Comparison of ENCODE assay signal across 9 mouse cellular contexts in genomic region chr17:56819694-56820111, GRCm38 (mm10). TPM values are rescaled to one million over a fixed set of nuclear protein-coding genes. Genes with fewer than 3 reads are reported as not detected.
DNase-seq lines count a peak whose midpoint lies in the region; ATAC-seq and TF ChIP-seq lines count a peak whose summit lies in the region.
"Had no signal": no experiment of that assay in that cellular context is flagged by ENCODE, and none has a peak within 500 bp of the region (broad histone marks: within the 10 kb centered on the region; RNA-seq: fewer than 3 reads in every experiment).

No protein-coding gene starts in this region.

- H3K4me3 ChIP-seq in heart, embryonic 16.5 days (ENCODE audit: low read length): no peak overlapping the region
- H3K4me3 ChIP-seq in hindbrain, postnatal 0 days (ENCODE audit: low read length): no peak overlapping the region
- H3K4me3 ChIP-seq in midbrain, embryonic 15.5 days: no peak overlapping the region

- peaks cover 17% of the 10 kb centered on the region for H3K4me1 ChIP-seq in heart, embryonic 16.5 days (ENCODE audit: control insufficient read depth, insufficient read depth, low read length)
- 0 out of 2 replicates have a peak, but pooled peaks cover 6% of the 10 kb centered on the region for H3K4me1 ChIP-seq in hindbrain, postnatal 0 days (ENCODE audit: insufficient read depth, low read length)
- H3K4me1 ChIP-seq in midbrain, embryonic 15.5 days: peaks cover 12% of the 10 kb centered on the region

- H3K9me3 ChIP-seq in heart, embryonic 16.5 days (replicated peaks; ENCODE audit: control insufficient read depth, low read length): no peaks in the 10 kb centered on the region
- no peaks in the 10 kb centered on the region for H3K9me3 ChIP-seq in hindbrain, postnatal 0 days (ENCODE audit: low read length)
- no peaks in the 10 kb centered on the region for H3K9me3 ChIP-seq in midbrain, embryonic 15.5 days

- 59% methylated on average over 8 of the region's 8 CpGs for WGBS in heart, embryonic 16.5 days
- whole genome bisulfite sequencing in hindbrain, postnatal 0 days: 44% methylated on average over 8 of the region's 8 CpGs
- WGBS in midbrain, embryonic 15.5 days: 73% methylated on average over 8 of the region's 8 CpGs

- no peak overlapping the region for H3K4me2 ChIP-seq in heart, embryonic 16.5 days (ENCODE audit: low read depth, low read length)
- no peak overlapping the region for H3K4me2 ChIP-seq in hindbrain, postnatal 0 days (ENCODE audit: low read depth, low read length)
- H3K4me2 ChIP-seq in midbrain, embryonic 15.5 days: no peak overlapping the region

- no peaks in the 10 kb centered on the region for H3K27me3 ChIP-seq in heart, embryonic 16.5 days (ENCODE audit: control insufficient read depth, insufficient read depth, low read length)
- no peaks in the 10 kb centered on the region for H3K27me3 ChIP-seq in hindbrain, postnatal 0 days (ENCODE audit: insufficient read depth, low read length)
- H3K27me3 ChIP-seq in midbrain, embryonic 15.5 days (replicated peaks): no peaks in the 10 kb centered on the region

- intact Hi-C loops in heart, postnatal 36 days (cut with DNase I): no loop called here

- DNase-seq in heart, postnatal 36 days: no peak
- DNase-seq in T-cell, adult 2 months (ENCODE audit: low spot score): peak; percentile 79
- peak; percentile 45 for DNase-seq in hindbrain, postnatal 0 days (ENCODE audit: low spot score)
- peak; percentile 70 for DNase-seq in urinary bladder, adult 2 months (ENCODE audit: low spot score)
- DNase-seq in gastrocnemius, postnatal 10 days: no peak
- no peak for DNase-seq in cerebellum, adult 8-10 months

- ATAC-seq in heart, embryonic 16.5 days (replicated peaks; ENCODE audit: extremely low read depth, insufficient read depth, low FRiP score): peak; percentile 62
- peak; percentile 72 for ATAC-seq in hindbrain, postnatal 0 days
- no peak for ATAC-seq in midbrain, embryonic 15.5 days (replicated peaks)

- H3K36me3 ChIP-seq in heart, embryonic 16.5 days (ENCODE audit: control insufficient read depth, insufficient read depth): no peaks in the 10 kb centered on the region
- H3K36me3 ChIP-seq in hindbrain, postnatal 0 days (ENCODE audit: insufficient read depth, low read length): no peaks in the 10 kb centered on the region
- no peaks in the 10 kb centered on the region for H3K36me3 ChIP-seq in midbrain, embryonic 15.5 days (replicated peaks)

- TF ChIP-seq CTCF in hindbrain, postnatal 0 days (IDR thresholded peaks at IDR 0.05; ENCODE audit: low read depth): no peak

- H3K9ac ChIP-seq in heart, embryonic 16.5 days (ENCODE audit: low read length): no peak overlapping the region
- no peak overlapping the region for H3K9ac ChIP-seq in hindbrain, postnatal 0 days (replicated peaks; ENCODE audit: low read length)
- no peak overlapping the region for H3K9ac ChIP-seq in midbrain, embryonic 15.5 days

- peak overlapping the region; percentile 43; the same call in 1 of the 2 replicates for H3K27ac ChIP-seq in heart, embryonic 16.5 days (ENCODE audit: low read length)
- peak overlapping the region; percentile 20; the same call in 1 of the 2 replicates for H3K27ac ChIP-seq in hindbrain, postnatal 0 days
- H3K27ac ChIP-seq in midbrain, embryonic 15.5 days: peak overlapping the region; percentile 4; the same call in 1 of the 2 replicates

RNA-seq across cellular contexts. Expression of gene Rfx2, which starts 11.1 kb away (rescaled TPM):
- polyA plus RNA-seq in heart, embryonic 16.5 days (2015; fragmentation: Nextera tagmentation; extraction: Ambion mirVana): 6.2 and 6.8 TPM in 2 replicates
- total RNA-seq in heart, postnatal 36 days (2021): 1 to 10 TPM; 2.9 to 5.5 TPM
- total RNA-seq in hindbrain, postnatal 0 days (2014; rRNA removed): 4.9 and 9.8 TPM in 2 replicates
- 3.7 and 4.4 TPM in 2 replicates for polyA plus RNA-seq in hindbrain, postnatal 0 days (2015; fragmentation: Nextera tagmentation; extraction: Ambion mirVana)
- 5.4 and 6.0 TPM in 2 replicates for polyA plus RNA-seq in midbrain, embryonic 15.5 days (2015; fragmentation: Nextera tagmentation; extraction: Ambion mirVana)
- polyA plus RNA-seq in urinary bladder, adult 2 months (2012; rRNA removed): 6.6 and 9.4 TPM in 2 replicates
- total RNA-seq in gastrocnemius, postnatal 10 days (2021): 1 to 10 TPM; 2.6 to 5.5 TPM

RNA-seq across cellular contexts. Expression of gene Prr22, which starts 49.7 kb away (rescaled TPM):
- polyA plus RNA-seq in heart, embryonic 16.5 days (2015; fragmentation: Nextera tagmentation; extraction: Ambion mirVana): 0.59 and 1.2 TPM in 2 replicates
- total RNA-seq in heart, postnatal 36 days (2021): under 1 TPM in 1 of 2 experiments, not detected in 1; 0.58 TPM
- 0.21 and 2.6 TPM in 2 replicates for total RNA-seq in hindbrain, postnatal 0 days (2014; rRNA removed)
- 0.46 and 0.87 TPM in 2 replicates for polyA plus RNA-seq in hindbrain, postnatal 0 days (2015; fragmentation: Nextera tagmentation; extraction: Ambion mirVana)
- polyA plus RNA-seq in midbrain, embryonic 15.5 days (2015; fragmentation: Nextera tagmentation; extraction: Ambion mirVana): 1.4 TPM in 2 replicates
- 1.1 and 1.5 TPM in 2 replicates for polyA plus RNA-seq in urinary bladder, adult 2 months (2012; rRNA removed)
- total RNA-seq in gastrocnemius, postnatal 10 days (2021): under 1 TPM; 0.19 to 0.20 TPM

RNA-seq across cellular contexts. Expression of gene Acsbg2, which starts 54.5 kb away (rescaled TPM):
- polyA plus RNA-seq in heart, embryonic 16.5 days (2015; fragmentation: Nextera tagmentation; extraction: Ambion mirVana): not detected in 2 replicates
- not detected for total RNA-seq in heart, postnatal 36 days (2021)
- total RNA-seq in hindbrain, postnatal 0 days (2014; rRNA removed): not detected in 2 replicates
- not detected in 2 replicates for polyA plus RNA-seq in hindbrain, postnatal 0 days (2015; fragmentation: Nextera tagmentation; extraction: Ambion mirVana)
- not detected in 2 replicates for polyA plus RNA-seq in midbrain, embryonic 15.5 days (2015; fragmentation: Nextera tagmentation; extraction: Ambion mirVana)
- 0.03 TPM in 1 of 2 replicates, not detected in the other for polyA plus RNA-seq in urinary bladder, adult 2 months (2012; rRNA removed)
- total RNA-seq in gastrocnemius, postnatal 10 days (2021): not detected
- total RNA-seq: left cerebral cortex, adult 18-20 months had no signal

RNA-seq across cellular contexts. Expression of gene Dus3l, which starts 55.1 kb away (rescaled TPM):
- 31.7 and 34.9 TPM in 2 replicates for polyA plus RNA-seq in heart, embryonic 16.5 days (2015; fragmentation: Nextera tagmentation; extraction: Ambion mirVana)
- total RNA-seq in heart, postnatal 36 days (2021): 10 to 100 TPM; 18.8 to 20.3 TPM
- 79.0 and 96.5 TPM in 2 replicates for total RNA-seq in hindbrain, postnatal 0 days (2014; rRNA removed)
- polyA plus RNA-seq in hindbrain, postnatal 0 days (2015; fragmentation: Nextera tagmentation; extraction: Ambion mirVana): 85.9 and 90.0 TPM in 2 replicates
- polyA plus RNA-seq in midbrain, embryonic 15.5 days (2015; fragmentation: Nextera tagmentation; extraction: Ambion mirVana): 100.0 and 104 TPM in 2 replicates
- 50.0 and 61.3 TPM in 2 replicates for polyA plus RNA-seq in urinary bladder, adult 2 months (2012; rRNA removed)
- 10 to 100 TPM; 17.3 to 21.1 TPM for total RNA-seq in gastrocnemius, postnatal 10 days (2021)

RNA-seq across cellular contexts. Expression of gene 1700061G19Rik, which starts 55.6 kb away (rescaled TPM):
- 0.30 and 0.61 TPM in 2 replicates for polyA plus RNA-seq in heart, embryonic 16.5 days (2015; fragmentation: Nextera tagmentation; extraction: Ambion mirVana)
- total RNA-seq in heart, postnatal 36 days (2021): not detected
- not detected in 2 replicates for total RNA-seq in hindbrain, postnatal 0 days (2014; rRNA removed)
- 0.34 and 0.35 TPM in 2 replicates for polyA plus RNA-seq in hindbrain, postnatal 0 days (2015; fragmentation: Nextera tagmentation; extraction: Ambion mirVana)
- 0.37 and 0.49 TPM in 2 replicates for polyA plus RNA-seq in midbrain, embryonic 15.5 days (2015; fragmentation: Nextera tagmentation; extraction: Ambion mirVana)
- polyA plus RNA-seq in urinary bladder, adult 2 months (2012; rRNA removed): 2.9 and 3.1 TPM in 2 replicates
- total RNA-seq in gastrocnemius, postnatal 10 days (2021): under 1 TPM in 1 of 2 experiments, not detected in 1; 0.11 TPM

Comparison
In these comparisons a context has a peak if more than half of its experiments do, and no peak if none do; other contexts are left out.
1. DNase-seq: peak in T-cell, adult 2 months (single experiment), hindbrain, postnatal 0 days (single experiment) and urinary bladder, adult 2 months (single experiment); none in heart, postnatal 36 days (0 of 2), gastrocnemius, postnatal 10 days (single experiment) and cerebellum, adult 8-10 months (single experiment).
2. Peak in every context shown above with its lines, with median percentiles within 50 percentile points of each other: H3K27ac ChIP-seq.